Mouse (Mus musculus) MEL-GATA-1-ER (cell line): Measurements from ENCODE around the gene Hist1h4j.

Experiments
- DNase-seq: peaks from one replicate; pipeline ENCODE4 v3.0.0-alpha.2; 2012; ENCODE audit warnings: low read depth; ENCODE audit errors: extremely low read depth

The Hist1h4j gene

GRCm38 (mm10) chr13:21722993-21723836 lies 11.6 kb upstream of the Hist1h4j start:
- no peak for DNase-seq

DNA sequence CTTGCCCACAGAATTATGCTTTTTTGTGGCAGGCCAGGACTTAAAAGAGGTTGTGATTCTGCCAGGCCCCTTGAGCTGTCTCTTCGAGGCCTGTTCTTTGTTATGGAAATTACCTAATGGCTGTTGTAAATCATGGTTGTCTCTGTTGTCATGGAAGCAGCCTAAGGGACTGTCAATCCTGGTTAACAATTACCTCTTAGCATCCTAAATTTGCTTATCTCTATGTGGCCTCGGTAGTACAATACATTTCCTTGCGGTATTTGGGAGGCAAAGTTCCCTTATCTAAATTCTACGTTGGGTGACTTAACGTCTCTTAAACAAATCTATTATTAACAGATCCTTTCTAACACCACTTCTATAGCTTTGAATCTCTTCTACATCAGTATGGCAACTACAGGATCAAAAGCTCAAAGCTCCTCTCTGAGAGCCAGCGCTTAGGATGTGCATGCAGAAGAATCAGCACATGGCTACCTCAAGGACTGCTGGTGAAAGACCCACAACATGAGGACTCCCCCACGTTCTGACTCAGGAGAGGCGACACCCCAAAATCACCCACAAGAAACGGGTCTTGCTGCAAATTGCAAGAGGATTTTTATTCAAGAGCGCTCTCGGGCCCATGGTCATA lies 6.8 kb upstream of the Hist1h4j start:
- no peak for DNase-seq

DNA sequence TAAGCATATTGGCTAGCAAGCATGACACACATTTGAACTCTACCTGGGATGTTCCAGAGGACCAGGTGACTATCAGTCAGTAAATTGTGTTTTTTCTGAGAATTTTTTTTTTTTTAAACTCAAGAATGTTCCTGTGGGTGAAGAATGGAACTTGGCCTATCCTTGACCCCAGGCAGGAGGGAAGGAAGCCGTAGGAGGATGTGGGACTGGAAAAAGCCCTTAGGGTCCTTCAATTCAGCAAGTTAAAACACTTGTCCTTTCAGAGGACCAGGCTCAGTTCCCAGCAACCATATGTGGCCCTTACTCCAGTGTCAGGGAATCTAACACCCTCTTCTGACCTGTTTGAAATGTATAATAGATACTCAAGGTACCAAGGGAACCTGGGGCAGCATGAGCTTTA lies 5.3 kb upstream of the Hist1h4j start:
- no peak for DNase-seq

GRCm38 (mm10) chr13:21733466-21733865 lies 1.4 kb upstream of the Hist1h4j start:
- no peak for DNase-seq

GRCm38 (mm10) chr13:21734010-21734905 lies 606 bp upstream of the Hist1h4j start:
- DNase-seq, result peak; percentile 90

DNA sequence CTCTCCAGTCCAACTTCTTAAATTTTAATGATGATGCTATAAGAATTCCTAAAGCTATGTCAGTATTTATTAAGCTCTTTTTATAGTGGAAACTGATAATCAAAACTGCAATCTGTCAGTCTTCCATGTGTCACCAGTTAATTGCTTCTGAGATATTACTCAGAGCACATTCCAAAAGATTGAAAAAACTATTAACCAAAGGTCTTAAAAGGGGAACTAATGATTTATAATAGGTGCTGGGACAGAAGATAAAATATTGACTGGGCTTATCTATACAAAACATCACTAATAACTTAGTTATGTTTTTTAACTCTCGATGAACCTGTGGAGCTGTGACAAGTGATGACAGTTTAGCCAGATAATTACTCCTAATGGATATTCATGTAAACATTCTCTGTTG lies 10.1 kb downstream of the Hist1h4j start:
- DNase-seq, result no peak

- DNase-seq, result peak; percentile 68
Observed at GRCm38 (mm10) chr13:21749387-21750158, 14.7 kb downstream of the Hist1h4j start.

DNA sequence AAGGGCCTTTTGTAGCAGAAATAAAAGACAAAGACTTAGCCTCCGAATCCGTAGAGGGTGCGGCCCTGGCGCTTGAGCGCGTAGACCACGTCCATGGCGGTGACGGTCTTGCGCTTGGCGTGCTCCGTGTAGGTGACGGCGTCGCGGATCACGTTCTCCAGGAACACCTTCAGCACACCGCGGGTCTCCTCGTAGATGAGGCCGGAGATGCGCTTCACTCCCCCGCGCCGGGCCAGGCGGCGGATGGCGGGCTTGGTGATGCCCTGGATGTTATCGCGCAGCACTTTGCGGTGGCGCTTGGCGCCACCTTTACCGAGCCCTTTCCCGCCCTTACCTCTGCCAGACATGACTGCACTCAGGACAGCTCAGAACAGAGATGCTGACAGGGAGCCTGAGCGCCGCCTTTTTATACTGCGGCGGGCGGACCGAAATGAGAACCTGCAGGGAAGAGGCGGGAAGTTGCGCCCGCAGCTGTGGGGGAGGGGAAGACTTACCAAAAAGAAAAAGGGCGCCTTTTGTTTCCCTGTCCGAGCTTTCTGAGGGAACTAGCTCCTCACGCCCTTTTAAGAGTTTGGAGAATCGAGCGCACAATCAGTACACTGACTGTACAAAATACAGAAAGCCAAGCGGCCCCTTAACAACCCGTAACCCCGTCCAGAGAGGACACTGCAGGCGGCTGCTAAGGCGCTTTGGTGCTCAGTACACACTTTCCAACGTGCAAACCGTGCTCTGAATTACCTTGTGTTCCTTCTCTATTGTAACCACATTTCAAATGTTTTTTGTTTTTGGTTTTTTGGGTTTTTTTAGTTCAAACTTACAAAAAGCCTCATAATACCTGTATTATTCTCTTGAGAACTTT lies 15.5 kb downstream of the Hist1h4j start, which contains the start of gene Hist1h4k:
TSS of gene Hist1h4k (minus strand) at position 347 of the 859 bp plus-strand sequence.
- peak; percentile 75 for DNase-seq

DNA sequence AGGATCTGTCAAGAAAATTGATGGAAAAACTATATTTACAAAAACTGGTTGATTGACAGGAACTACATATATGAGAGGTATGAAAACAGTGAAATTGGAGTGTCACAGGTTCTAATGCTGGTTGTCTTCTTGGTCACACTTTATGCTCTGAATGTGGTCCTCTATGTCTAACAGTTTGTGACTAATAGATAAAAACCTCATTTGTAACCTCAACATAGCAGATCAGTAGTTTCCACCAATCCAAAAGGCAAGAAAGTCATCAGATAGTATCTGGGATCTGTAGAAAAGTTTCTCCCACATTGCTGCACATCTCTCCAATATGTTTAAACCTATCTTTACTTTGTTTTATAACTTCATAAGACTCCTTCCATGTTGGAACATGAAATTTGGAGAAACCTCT lies 16.6 kb downstream of the Hist1h4j start:
- peak; percentile 50 for DNase-seq

GRCm38 (mm10) chr13:21751827-21752226 lies 17.0 kb downstream of the Hist1h4j start:
- DNase-seq, result peak; percentile 53

- peak; percentile 49 for DNase-seq
Observed at GRCm38 (mm10) chr13:21752356-21752755, 17.5 kb downstream of the Hist1h4j start.

DNA sequence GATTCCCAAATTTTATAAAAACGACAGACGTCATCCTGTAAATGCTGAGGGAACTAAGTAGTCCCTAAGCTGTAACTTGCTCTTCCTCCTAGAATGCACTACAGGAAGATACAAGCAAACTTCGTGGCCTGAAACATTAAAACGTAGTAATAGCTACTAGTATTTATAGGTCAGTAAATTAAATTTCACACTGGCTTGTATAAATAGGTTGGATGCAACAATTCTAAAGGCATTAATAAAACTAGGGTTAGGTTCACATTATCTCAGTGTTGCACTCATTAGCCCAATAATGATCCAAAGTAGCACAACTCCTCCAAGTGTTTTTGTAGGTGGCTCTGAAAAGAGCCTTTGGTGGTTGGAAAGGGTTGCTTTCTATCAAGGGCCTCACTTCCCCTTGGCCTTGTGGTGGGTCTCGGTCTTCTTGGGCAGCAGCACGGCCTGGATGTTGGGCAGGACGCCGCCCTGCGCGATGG lies 18.2 kb downstream of the Hist1h4j start:
- peak; percentile 70 for DNase-seq

GRCm38 (mm10) chr13:21753524-21754285 lies 18.8 kb downstream of the Hist1h4j start, which contains the start of the genes Hist1h2ak and Hist1h2bn:
Gene Hist1h2ak (minus strand): TSS chr13:21753827.
Gene Hist1h2bn (plus strand): TSS chr13:21754123.
- DNase-seq, result peak; percentile 99

- DNase-seq, result peak; percentile 90
Observed at GRCm38 (mm10) chr13:21754294-21755001, 19.6 kb downstream of the Hist1h4j start.

GRCm38 (mm10) chr13:21755707-21756106 lies 20.8 kb downstream of the Hist1h4j start:
- no peak for DNase-seq

DNA sequence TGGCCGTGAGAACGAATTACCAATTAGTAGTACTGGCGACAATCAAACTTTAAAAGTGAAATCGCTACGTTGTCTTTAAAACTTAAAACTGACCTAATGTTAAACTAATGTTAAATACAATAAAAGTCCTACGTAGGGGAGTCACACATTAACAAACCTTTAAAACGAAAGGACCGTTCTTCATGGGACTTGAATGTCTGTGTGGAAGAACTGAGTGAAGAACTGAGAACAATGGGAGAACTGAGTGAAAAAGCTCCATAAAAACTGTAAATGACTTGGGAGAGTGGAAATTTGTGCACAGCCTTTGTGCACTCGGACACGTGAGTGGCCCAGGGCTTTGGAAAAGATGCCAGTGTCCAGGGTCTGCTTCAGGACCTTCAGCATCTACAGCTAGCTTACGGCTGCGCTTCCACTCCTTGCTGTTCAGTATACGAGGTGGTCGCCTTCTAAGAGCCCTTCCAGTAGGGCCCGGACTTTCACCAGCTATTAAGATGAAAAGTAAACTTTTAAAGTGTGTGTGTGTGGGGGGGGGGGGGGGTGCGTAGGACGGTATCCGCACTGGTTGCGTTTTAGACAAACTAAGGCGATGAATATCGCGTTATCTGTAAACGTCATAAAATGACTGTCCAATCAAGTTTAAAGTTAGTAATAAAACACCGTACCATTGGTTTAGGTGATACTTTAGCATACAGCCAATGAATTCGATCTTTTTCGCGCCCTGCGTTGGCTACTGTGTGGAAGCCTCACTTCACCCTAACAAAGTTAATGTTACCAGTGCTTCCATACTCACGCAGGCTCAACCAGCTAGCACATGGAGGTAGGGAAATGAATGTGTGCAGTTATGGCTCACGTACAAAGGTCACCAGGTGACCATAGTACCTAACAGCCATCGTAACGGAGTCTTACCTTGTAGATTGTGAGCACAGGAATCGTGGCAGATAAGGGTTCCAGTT lies 44.2 kb downstream of the Hist1h4j start:
- peak; percentile 94 for DNase-seq
